Mouse (Mus musculus): Measurements from ENCODE around the gene Hist2h3c2.

DNA sequence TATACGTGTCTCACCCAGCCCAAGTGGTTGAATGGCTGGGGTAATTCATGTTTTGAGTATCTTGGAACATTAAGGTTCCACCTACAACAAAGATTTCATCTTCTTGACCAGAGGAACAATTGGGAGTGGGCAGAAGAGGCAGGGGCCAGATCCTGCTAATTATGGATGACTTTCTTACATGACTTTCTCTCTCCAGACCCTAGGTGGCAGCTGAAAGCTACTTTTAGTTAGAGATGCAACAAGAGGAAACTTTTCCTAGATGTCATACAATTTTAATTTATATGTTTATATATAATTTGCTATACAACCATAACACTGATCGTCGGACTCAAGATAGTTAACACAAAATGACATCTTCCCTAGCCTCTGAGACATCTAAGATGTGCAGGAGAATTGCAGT lies 31.1 kb downstream of the Hist2h3c2 start:
- TF ChIP-seq CTCF (IDR thresholded peaks at IDR 0.05; ENCODE audit: low read depth, low read length) (no peak), POLR2A (IDR thresholded peaks at IDR 0.05; ENCODE audit: insufficient read depth, low read length) (no peak), EP300 (IDR thresholded peaks at IDR 0.05; ENCODE audit: insufficient read depth, low read depth, low read length) (no peak)

All from ES-Bruce4 (cell line).